Mouse (Mus musculus): ENCODE measurements around the gene Mgat3.

Mgat3 gene

GRCm38 (mm10) chr15:80175756-80176155, 2.2 kb downstream of the Mgat3 start:
- DNase-seq (ENCODE audit: low spot score in 2 of 2) = no peak

GRCm38 (mm10) chr15:80181561-80181960, 8.0 kb downstream of the Mgat3 start:
- DNase-seq (ENCODE audit: low spot score in 2 of 2) = no peak

- no peak for DNase-seq (ENCODE audit: low spot score in 2 of 2)
These were observed 8.7 kb downstream of the Mgat3 start for GRCm38 (mm10) chr15:80182072-80182700.

- no peak for DNase-seq (ENCODE audit: low spot score in 2 of 2)
These were observed 15.4 kb downstream of the Mgat3 start for GRCm38 (mm10) chr15:80188927-80189326.

- no peak for DNase-seq (ENCODE audit: low spot score in 2 of 2)
These were observed 16.6 kb downstream of the Mgat3 start for GRCm38 (mm10) chr15:80190075-80190474.

GRCm38 (mm10) chr15:80191585-80192245, 18.2 kb downstream of the Mgat3 start:
- no peak for DNase-seq (ENCODE audit: low spot score in 2 of 2)

GRCm38 (mm10) chr15:80192246-80192585, 18.7 kb downstream of the Mgat3 start:
- DNase-seq (ENCODE audit: low spot score in 2 of 2) = peak; percentile 29 to 35

GRCm38 (mm10) chr15:80192847-80193246, 19.3 kb downstream of the Mgat3 start:
- no peak for DNase-seq (ENCODE audit: low spot score in 2 of 2)

GRCm38 (mm10) chr15:80199556-80199955, 26.0 kb downstream of the Mgat3 start:
- DNase-seq (ENCODE audit: low spot score in 2 of 2) = no peak

- no peak for DNase-seq (ENCODE audit: low spot score in 2 of 2)
These were observed 28.7 kb downstream of the Mgat3 start for GRCm38 (mm10) chr15:80202111-80202775.

- DNase-seq (ENCODE audit: low spot score in 2 of 2) = peak in 1 of 2 experiments; percentile 61
These were observed 29.9 kb downstream of the Mgat3 start for GRCm38 (mm10) chr15:80203406-80203805.

GRCm38 (mm10) chr15:80206057-80206565, 32.6 kb downstream of the Mgat3 start:
- DNase-seq (ENCODE audit: low spot score in 2 of 2) = no peak

- DNase-seq (ENCODE audit: low spot score in 2 of 2) = no peak
These were observed 34.9 kb downstream of the Mgat3 start for GRCm38 (mm10) chr15:80208446-80208845.

GRCm38 (mm10) chr15:80213688-80214087, 40.2 kb downstream of the Mgat3 start:
- no peak for DNase-seq (ENCODE audit: low spot score in 2 of 2)

GRCm38 (mm10) chr15:80215716-80216479, 42.4 kb downstream of the Mgat3 start:
- DNase-seq (ENCODE audit: low spot score in 2 of 2) = peak; percentile 23 to 66

- no peak for DNase-seq (ENCODE audit: low spot score in 2 of 2)
These were observed 42.9 kb downstream of the Mgat3 start for GRCm38 (mm10) chr15:80216480-80216820.

GRCm38 (mm10) chr15:80217476-80217875, 44.0 kb downstream of the Mgat3 start:
- DNase-seq (ENCODE audit: low spot score in 2 of 2) = no peak

GRCm38 (mm10) chr15:80219211-80219610, 45.7 kb downstream of the Mgat3 start:
- peak; percentile 41 to 56 for DNase-seq (ENCODE audit: low spot score in 2 of 2)

GRCm38 (mm10) chr15:80219705-80220657, 46.5 kb downstream of the Mgat3 start:
- no peak for DNase-seq (ENCODE audit: low spot score in 2 of 2)

GRCm38 (mm10) chr15:80221031-80221430, 47.5 kb downstream of the Mgat3 start:
- DNase-seq (ENCODE audit: low spot score in 2 of 2) = no peak

GRCm38 (mm10) chr15:80223751-80224150, 50.2 kb downstream of the Mgat3 start:
- DNase-seq (ENCODE audit: low spot score in 2 of 2) = no peak

All from thymus, postnatal 10 days (tissue).